Mouse (Mus musculus) erythroblast, embryonic 14.5 days (primary cell): ENCODE data around the gene Sipa1l3. TPM values are rescaled to one million over a fixed set of nuclear protein-coding genes. Genes with fewer than 3 reads are reported as not detected.

Source experiments
- H3K27me3 ChIP-seq: 2 replicates; pipeline ENCODE4 v1.6.1; 2012; ENCODE audit warnings: inconsistent platforms; ENCODE audit not compliant: control insufficient read depth
- H3K36me3 ChIP-seq: 2 replicates; pipeline ENCODE4 v1.6.1; 2012; ENCODE audit warnings: mild to moderate bottlenecking, inconsistent platforms; ENCODE audit not compliant: control insufficient read depth
- H3K4me1 ChIP-seq: 2 replicates; pipeline ENCODE4 v1.6.1; 2012; ENCODE audit warnings: inconsistent platforms; ENCODE audit not compliant: control insufficient read depth
- H3K4me3 ChIP-seq: replicated peaks from 2 replicates; pipeline ENCODE3; 2012; ENCODE audit warnings: moderate library complexity, mild to moderate bottlenecking, inconsistent platforms
- H3K9me3 ChIP-seq: 2 replicates; pipeline ENCODE4 v1.6.1; 2012; ENCODE audit warnings: low read length, inconsistent platforms, mixed read lengths; ENCODE audit not compliant: control insufficient read depth
- GATA1 ChIP-seq: IDR thresholded peaks from 2 replicates; pipeline ENCODE4 v1.6.1; 2012; ENCODE audit warnings: low read length, inconsistent platforms, mixed read lengths
- TAL1 ChIP-seq: IDR thresholded peaks from 3 replicates; pipeline ENCODE4 v1.6.1; 2012; ENCODE audit warnings: low read length, inconsistent platforms, mixed read lengths
- polyA plus RNA-seq: library from polyadenylated mRNA; stranded (reverse); fragments of >175 nt; gene quantifications from 2 replicates; pipeline ENCODE4 v1.2.3, GENCODE M21; 2012

The Sipa1l3 gene
- polyA plus RNA-seq, 1 experiment: 2.0 TPM

GRCm38 (mm10) chr7:29417332-29418069 is 100.9 kb downstream of the Sipa1l3 start:
- Histone ChIP-seq H3K36me3 (peaks cover 3% of the 10 kb centered on the region; the same call in 1 of the 2 replicates), H3K9me3 (no peaks in the 10 kb centered on the region), H3K4me3 (no peak overlapping the region), H3K4me1 (peaks cover 1% of the 10 kb centered on the region; the same call in 1 of the 2 replicates), H3K27me3 (no peaks in the 10 kb centered on the region)
- TF ChIP-seq GATA1 (no peak), TAL1 (no peak)

GRCm38 (mm10) chr7:29416906-29417305 is 101.5 kb downstream of the Sipa1l3 start:
- no peaks in the 10 kb centered on the region for H3K9me3 ChIP-seq
- no peak overlapping the region for H3K4me3 ChIP-seq
- no peaks in the 10 kb centered on the region for H3K27me3 ChIP-seq
- H3K36me3 ChIP-seq: peaks cover 3% of the 10 kb centered on the region; the same call in 1 of the 2 replicates
- TF ChIP-seq GATA1: no peak
- TF ChIP-seq TAL1: no peak
- peaks cover 1% of the 10 kb centered on the region; the same call in 1 of the 2 replicates for H3K4me1 ChIP-seq

GRCm38 (mm10) chr7:29411838-29412580 is 106.4 kb downstream of the Sipa1l3 start:
- Histone ChIP-seq H3K4me1 (peaks cover 6% of the 10 kb centered on the region), H3K27me3 (no peaks in the 10 kb centered on the region), H3K36me3 (peaks cover 3% of the 10 kb centered on the region; the same call in 1 of the 2 replicates), H3K9me3 (no peaks in the 10 kb centered on the region), H3K4me3 (no peak overlapping the region)
- TF ChIP-seq GATA1 (no peak), TAL1 (no peak)

GRCm38 (mm10) chr7:29411216-29411816 is 107.1 kb downstream of the Sipa1l3 start:
- H3K36me3 ChIP-seq: peaks cover 3% of the 10 kb centered on the region; the same call in 1 of the 2 replicates
- TF ChIP-seq TAL1 (no peak), GATA1 (no peak)
- H3K27me3 ChIP-seq: no peaks in the 10 kb centered on the region
- peaks cover 6% of the 10 kb centered on the region for H3K4me1 ChIP-seq
- H3K4me3 ChIP-seq: no peak overlapping the region
- no peaks in the 10 kb centered on the region for H3K9me3 ChIP-seq

- Histone ChIP-seq H3K4me1 (peaks cover 6% of the 10 kb centered on the region), H3K27me3 (no peaks in the 10 kb centered on the region), H3K4me3 (no peak overlapping the region), H3K36me3 (peaks cover 3% of the 10 kb centered on the region; the same call in 1 of the 2 replicates), H3K9me3 (no peaks in the 10 kb centered on the region)
- TF ChIP-seq TAL1 (no peak), GATA1 (no peak)
Observed at GRCm38 (mm10) chr7:29410402-29410801, 108.0 kb downstream of the Sipa1l3 start.

- Histone ChIP-seq H3K27me3 (no peaks in the 10 kb centered on the region), H3K36me3 (no peaks in the 10 kb centered on the region), H3K4me3 (no peak overlapping the region), H3K9me3 (no peaks in the 10 kb centered on the region; the same call in 1 of the 2 replicates), H3K4me1 (peaks cover 6% of the 10 kb centered on the region)
- TF ChIP-seq TAL1 (no peak), GATA1 (no peak)
Observed at GRCm38 (mm10) chr7:29406855-29407254, 111.6 kb downstream of the Sipa1l3 start.

GRCm38 (mm10) chr7:29404126-29404525 is 114.3 kb downstream of the Sipa1l3 start:
- Histone ChIP-seq H3K4me1 (no peaks in the 10 kb centered on the region), H3K4me3 (no peak overlapping the region), H3K36me3 (peaks cover 18% of the 10 kb centered on the region), H3K27me3 (no peaks in the 10 kb centered on the region), H3K9me3 (no peaks in the 10 kb centered on the region; the same call in 1 of the 2 replicates)
- TF ChIP-seq GATA1 (no peak), TAL1 (no peak)

- TF ChIP-seq GATA1 (no peak), TAL1 (no peak)
- Histone ChIP-seq H3K4me3 (no peak overlapping the region), H3K9me3 (no peaks in the 10 kb centered on the region; the same call in 1 of the 2 replicates), H3K36me3 (peaks cover 27% of the 10 kb centered on the region), H3K4me1 (no peaks in the 10 kb centered on the region), H3K27me3 (no peaks in the 10 kb centered on the region)
Observed at GRCm38 (mm10) chr7:29402015-29402414, 116.4 kb downstream of the Sipa1l3 start.

GRCm38 (mm10) chr7:29400451-29400850 is 118.0 kb downstream of the Sipa1l3 start:
- Histone ChIP-seq H3K4me3 (no peak overlapping the region), H3K9me3 (no peaks in the 10 kb centered on the region; the same call in 1 of the 2 replicates), H3K4me1 (no peaks in the 10 kb centered on the region), H3K36me3 (peaks cover 38% of the 10 kb centered on the region), H3K27me3 (no peaks in the 10 kb centered on the region)
- TF ChIP-seq TAL1 (no peak), GATA1 (no peak)
